Mouse (Mus musculus) embryonic facial prominence, embryonic 10.5 days (tissue): ENCODE measurements at regions not wholly inside any gene's neighbourhood (a gene's known extent, or its start where the extent isn't known, plus 50 kb on each side); places are given as distances from the start of the nearest gene placed in this dataset.
A peak's percentile ranks its signal among the peaks of the same experiment; 100 is the strongest.

Source experiments
- DNase-seq: peaks from one replicate; pipeline ENCODE4 v3.0.0-alpha.2; 2017; ENCODE audit warnings: low spot score
- H3K27ac ChIP-seq: fragments of 300-500 bp; sonication (generic); replicated peaks from 2 replicates; pipeline ENCODE4 v1.5.1; 2016; ENCODE audit warnings: mild to moderate bottlenecking
- H3K27me3 ChIP-seq: fragments of 300-500 bp; sonication (generic); replicated peaks from 2 replicates; pipeline ENCODE4 v1.6.1; 2016; ENCODE audit warnings: low read depth, mild to moderate bottlenecking; ENCODE audit not compliant: poor library complexity, severe bottlenecking
- H3K36me3 ChIP-seq: fragments of 300-500 bp; sonication (generic); replicated peaks from 2 replicates; pipeline ENCODE4 v1.6.1; 2016; ENCODE audit warnings: mild to moderate bottlenecking, moderate library complexity
- H3K4me1 ChIP-seq: fragments of 300-500 bp; sonication (generic); 2 replicates; pipeline ENCODE4 v1.6.1; 2016
- H3K4me3 ChIP-seq: fragments of 300-500 bp; sonication (generic); 2 replicates; pipeline ENCODE4 v1.5.1; 2016; ENCODE audit warnings: mild to moderate bottlenecking, moderate library complexity
- H3K9me3 ChIP-seq: fragments of 300-500 bp; sonication (generic); 2 replicates; pipeline ENCODE4 v1.6.1; 2016; ENCODE audit warnings: mild to moderate bottlenecking
- WGBS: fragments of 180-500 bp; shearing (Covaris S2); methylation state at CpG from one replicate; pipeline ENCODE4 v1.1.7; 2016; 5-methylcytosine and 5-hydroxymethylcytosine counted together

DNA sequence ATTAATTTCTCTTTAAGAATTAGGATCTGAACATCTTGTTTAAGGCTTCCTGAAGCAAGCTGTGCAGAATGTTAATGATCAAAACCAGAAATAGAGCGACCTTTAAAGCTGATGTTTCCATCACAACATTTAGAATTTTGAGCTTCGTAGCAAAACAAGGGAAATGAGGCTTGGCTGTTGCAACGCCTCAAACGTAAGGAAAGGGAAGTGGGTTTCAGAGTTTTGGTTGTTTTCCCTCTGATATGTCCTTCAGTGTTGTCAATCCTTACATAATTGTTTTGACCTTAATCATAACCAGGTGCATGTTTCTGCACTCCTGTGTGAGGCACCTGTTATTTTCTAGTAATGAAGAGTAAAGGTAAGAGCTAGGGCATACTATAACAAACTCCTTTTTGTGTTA, 445.3 kb downstream of the Bckdhb start:
- 75% methylated on average over 4 of the region's 4 CpGs for WGBS
- no peak for DNase-seq
- no peaks in the 10 kb centered on the region for H3K36me3 ChIP-seq
- no peak overlapping the region for H3K4me3 ChIP-seq
- H3K9me3 ChIP-seq, result peaks cover 5% of the 10 kb centered on the region; the same call in 1 of the 2 replicates
- H3K4me1 ChIP-seq, result no peaks in the 10 kb centered on the region
- H3K27ac ChIP-seq, result no peak overlapping the region
- H3K27me3 ChIP-seq, result no peaks in the 10 kb centered on the region

DNA sequence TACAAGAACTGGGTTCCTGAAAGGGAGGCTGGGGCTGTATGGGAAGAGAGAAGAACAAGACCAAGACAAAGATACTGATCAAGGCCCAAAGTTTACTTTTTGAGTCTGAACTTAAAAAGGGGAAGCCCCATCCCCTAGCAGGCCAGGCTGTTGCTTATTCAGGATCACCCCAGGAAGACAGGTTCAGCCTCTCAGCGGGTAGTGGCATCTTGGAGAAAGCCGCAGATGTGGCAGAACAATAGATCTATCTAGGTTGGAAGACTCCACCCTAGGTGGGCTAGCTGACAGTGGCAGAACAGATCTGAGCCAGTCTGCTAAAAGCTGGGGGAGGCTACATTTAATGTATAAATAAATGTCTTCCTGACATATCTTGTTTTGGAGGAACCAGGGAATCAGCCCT, 450.8 kb downstream of the Bckdhb start:
- Histone ChIP-seq H3K4me1 (no peaks in the 10 kb centered on the region), H3K27ac (no peak overlapping the region), H3K9me3 (peaks cover 5% of the 10 kb centered on the region; the same call in 1 of the 2 replicates), H3K4me3 (no peak overlapping the region), H3K36me3 (no peaks in the 10 kb centered on the region), H3K27me3 (no peaks in the 10 kb centered on the region)
- DNase-seq, result no peak
- 51% methylated on average over 2 of the region's 2 CpGs for WGBS

DNA sequence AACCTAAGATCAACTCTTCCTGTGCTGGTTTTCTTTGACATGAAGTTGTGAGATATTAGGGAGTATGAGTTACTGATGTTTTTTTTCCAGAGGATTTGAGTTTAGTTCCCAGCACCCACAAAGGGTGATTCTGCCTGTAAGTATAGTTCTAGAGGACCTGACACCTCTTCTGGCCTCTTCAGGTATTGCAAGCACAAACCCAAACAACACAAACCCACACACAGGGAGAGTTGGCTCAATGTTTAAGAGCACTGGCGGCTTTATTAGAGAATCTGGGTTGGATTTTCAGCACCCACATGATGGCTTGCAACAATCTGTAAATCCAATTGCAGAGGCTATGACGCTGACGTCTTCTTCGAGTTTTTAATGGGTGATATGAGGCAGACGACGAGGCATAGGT, 451.7 kb downstream of the Bckdhb start:
- H3K4me1 ChIP-seq, result no peaks in the 10 kb centered on the region
- 92% methylated on average over 6 of the region's 6 CpGs for WGBS

DNA sequence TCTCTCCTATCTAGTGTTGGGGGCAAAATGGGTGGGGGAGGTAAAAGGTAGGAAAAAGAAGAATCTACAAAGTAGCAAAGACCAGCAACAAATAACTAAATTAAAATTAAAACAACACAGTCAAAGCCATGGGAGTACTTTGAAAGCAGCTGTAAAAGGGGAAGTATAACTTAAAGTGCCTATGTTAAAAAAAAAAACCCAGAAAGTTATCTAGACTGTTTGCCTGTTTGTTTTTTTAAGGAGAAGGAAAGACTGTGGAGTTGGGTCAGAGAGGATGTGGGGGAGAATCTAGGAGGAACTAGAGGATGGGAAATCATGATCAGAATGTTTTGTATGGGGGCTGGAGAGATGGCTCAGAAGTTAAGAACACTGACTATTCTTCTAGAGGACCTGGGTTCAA, 457.0 kb downstream of the Bckdhb start:
- Histone ChIP-seq H3K36me3 (no peaks in the 10 kb centered on the region), H3K27me3 (no peaks in the 10 kb centered on the region), H3K4me3 (no peak overlapping the region), H3K9me3 (no peaks in the 10 kb centered on the region), H3K27ac (no peak overlapping the region), H3K4me1 (no peaks in the 10 kb centered on the region)
- DNase-seq, result no peak

More for the DNA sequence above, 451.7 kb downstream of the Bckdhb start:
- peaks cover 5% of the 10 kb centered on the region; the same call in 1 of the 2 replicates for H3K9me3 ChIP-seq
- H3K36me3 ChIP-seq, result no peaks in the 10 kb centered on the region
- DNase-seq, result no peak
- no peaks in the 10 kb centered on the region for H3K27me3 ChIP-seq
- H3K4me3 ChIP-seq, result no peak overlapping the region
- no peak overlapping the region for H3K27ac ChIP-seq

DNA sequence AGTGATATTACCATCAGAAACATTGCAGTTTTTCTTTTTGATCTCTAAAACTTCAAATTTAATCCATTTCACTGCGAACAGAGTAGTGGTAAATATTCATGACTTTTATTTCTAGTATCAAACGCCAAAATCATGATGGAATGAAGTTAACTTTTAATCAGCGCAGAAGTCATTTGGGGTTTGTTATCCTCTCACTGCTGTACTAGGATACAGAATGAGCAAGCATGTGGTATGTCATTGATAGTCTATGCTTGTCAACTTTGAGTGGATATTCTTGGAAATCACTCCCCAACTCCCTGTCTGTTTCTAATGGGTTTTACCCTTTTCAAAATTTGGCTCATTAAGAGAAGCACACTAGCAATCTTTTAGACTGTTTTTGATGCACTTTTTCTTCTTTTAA, 464.9 kb downstream of the Bckdhb start:
- WGBS, result 89% methylated on average over 3 of the region's 3 CpGs
- Histone ChIP-seq H3K27ac (no peak overlapping the region), H3K4me3 (no peak overlapping the region), H3K27me3 (no peaks in the 10 kb centered on the region), H3K36me3 (no peaks in the 10 kb centered on the region), H3K9me3 (no peaks in the 10 kb centered on the region), H3K4me1 (no peaks in the 10 kb centered on the region)
- no peak for DNase-seq

DNA sequence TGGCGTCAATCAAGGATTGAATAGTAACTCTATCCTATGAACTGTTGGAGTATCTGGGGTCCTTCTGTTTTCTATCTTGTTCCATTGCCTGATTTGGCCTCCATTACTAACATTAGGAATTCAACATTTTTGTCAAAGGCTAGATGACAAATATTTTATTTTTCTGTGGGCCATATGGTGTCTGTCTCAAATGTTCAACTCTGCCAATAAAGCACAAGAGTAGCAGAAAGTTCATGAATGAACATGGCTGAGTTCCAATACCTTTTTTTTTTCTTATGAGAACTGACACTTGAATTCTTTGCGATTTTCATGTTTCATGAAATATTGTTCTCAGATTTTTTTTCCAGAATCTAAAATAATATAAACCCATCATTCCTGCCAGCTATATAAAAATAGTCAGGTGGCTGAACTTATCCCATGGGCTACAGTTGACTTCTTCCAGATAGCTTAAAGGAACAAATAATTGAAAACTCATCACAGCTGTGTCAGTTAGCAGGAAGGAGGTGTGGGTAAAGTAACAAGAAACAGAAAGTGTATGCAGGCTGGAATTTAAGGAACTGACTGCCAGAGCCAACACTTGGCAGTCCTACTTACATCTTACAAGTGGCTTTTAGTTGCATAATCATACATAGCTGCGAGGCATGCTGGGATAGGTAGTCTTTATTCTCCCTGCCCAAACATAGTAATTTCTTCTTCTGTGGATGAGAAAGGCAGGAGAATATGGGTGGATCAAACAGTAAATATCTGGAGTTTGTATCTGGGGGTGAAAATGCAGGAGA, 469.8 kb downstream of the Bckdhb start:
- WGBS, result 90% methylated on average over 3 of the region's 3 CpGs
- DNase-seq, result no peak
- Histone ChIP-seq H3K4me3 (no peak overlapping the region), H3K36me3 (no peaks in the 10 kb centered on the region), H3K9me3 (no peaks in the 10 kb centered on the region), H3K27me3 (no peaks in the 10 kb centered on the region), H3K4me1 (no peaks in the 10 kb centered on the region), H3K27ac (no peak overlapping the region)

DNA sequence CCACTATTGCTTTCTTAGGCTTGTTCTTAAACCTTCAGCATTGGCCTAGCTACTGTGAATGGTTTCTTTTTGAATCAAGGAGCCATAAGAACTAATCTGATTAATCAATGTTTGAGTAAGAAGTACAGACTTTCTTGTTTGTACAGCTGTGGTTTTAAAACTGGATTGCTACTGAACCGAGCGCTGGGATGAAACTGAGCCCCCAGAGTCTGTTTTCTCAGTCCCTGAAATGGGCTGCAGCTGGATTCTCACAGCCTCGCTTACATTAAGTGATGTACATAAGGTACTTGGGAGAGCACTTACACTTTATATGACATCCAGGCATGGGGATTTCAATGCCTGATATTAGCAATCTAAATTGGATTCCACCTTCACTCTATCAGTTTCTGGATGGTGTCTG, 474.5 kb downstream of the Bckdhb start:
- H3K36me3 ChIP-seq, result no peaks in the 10 kb centered on the region
- no peak overlapping the region for H3K4me3 ChIP-seq
- peak; percentile 30 for DNase-seq
- no peaks in the 10 kb centered on the region for H3K9me3 ChIP-seq
- no peak overlapping the region for H3K27ac ChIP-seq
- no peaks in the 10 kb centered on the region for H3K27me3 ChIP-seq
- 54% methylated on average over 3 of the region's 3 CpGs for WGBS
- H3K4me1 ChIP-seq, result no peaks in the 10 kb centered on the region

DNA sequence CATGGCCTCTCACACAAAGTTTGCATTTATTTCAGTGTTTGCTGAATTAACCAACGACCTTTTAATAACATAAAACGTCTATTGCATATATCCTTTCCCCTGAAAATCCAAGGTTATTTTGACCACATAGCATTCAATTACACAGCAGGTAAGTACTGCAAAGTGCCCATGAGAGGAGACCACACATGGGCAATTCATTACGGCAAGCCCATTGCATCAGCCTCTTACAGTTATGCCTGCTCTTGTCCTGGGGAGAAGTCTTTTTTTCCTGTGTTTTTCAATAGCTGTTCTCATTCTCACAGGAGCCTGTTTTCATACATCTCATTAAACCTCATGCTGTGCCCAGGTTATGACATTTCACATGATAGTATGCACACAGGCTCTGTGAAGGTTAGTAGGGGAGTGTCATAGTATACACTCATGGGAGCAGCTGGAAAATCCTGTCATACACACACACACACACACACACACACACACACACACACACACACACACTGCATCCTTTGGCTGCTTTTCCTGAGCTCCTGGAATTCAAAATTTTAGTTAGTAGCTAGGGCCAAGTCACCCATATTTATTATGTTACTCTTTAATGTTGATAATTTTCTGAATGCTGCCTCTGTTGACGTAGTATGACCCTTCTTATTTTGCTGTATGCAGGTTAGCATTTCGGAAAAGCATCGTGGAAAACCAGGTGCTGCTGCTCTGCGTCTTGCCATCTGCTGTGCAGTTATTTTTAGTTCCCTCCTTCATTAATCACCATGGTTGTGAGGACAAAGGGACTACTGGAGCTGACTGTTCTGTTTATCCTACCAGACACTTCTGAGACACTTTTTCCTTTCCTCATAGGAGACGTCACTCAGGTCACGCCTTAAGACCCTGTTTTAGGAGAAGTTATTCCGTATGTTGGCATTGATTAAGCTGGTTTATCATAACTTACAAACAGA, 483.6 kb downstream of the Bckdhb start:
- no peak for DNase-seq

More for the DNA sequence above, 483.6 kb downstream of the Bckdhb start:
- 72% methylated on average over 10 of the region's 10 CpGs for WGBS
- Histone ChIP-seq H3K9me3 (no peaks in the 10 kb centered on the region), H3K4me3 (no peak overlapping the region), H3K27me3 (no peaks in the 10 kb centered on the region), H3K36me3 (no peaks in the 10 kb centered on the region), H3K4me1 (no peaks in the 10 kb centered on the region), H3K27ac (no peak overlapping the region)
